Mouse (Mus musculus) testis, adult 2 months (tissue): Measurements from ENCODE around the gene Car7.

Experiments used
- CTCF ChIP-seq: fragments of 200-500 bp; IDR thresholded peaks from 2 replicates; pipeline ENCODE4 v1.5.1; 2012; ENCODE audit warnings: low read depth, mild to moderate bottlenecking, inconsistent platforms, low read length, moderate library complexity; ENCODE audit not compliant: control insufficient read depth, insufficient read depth, insufficient replicate concordance
- POLR2A ChIP-seq: fragments of 200-500 bp; IDR thresholded peaks from 2 replicates; pipeline ENCODE4 v1.6.1; 2012; ENCODE audit warnings: low read depth, mild to moderate bottlenecking, inconsistent platforms, low read length, moderate library complexity; ENCODE audit not compliant: control insufficient read depth

DNA sequence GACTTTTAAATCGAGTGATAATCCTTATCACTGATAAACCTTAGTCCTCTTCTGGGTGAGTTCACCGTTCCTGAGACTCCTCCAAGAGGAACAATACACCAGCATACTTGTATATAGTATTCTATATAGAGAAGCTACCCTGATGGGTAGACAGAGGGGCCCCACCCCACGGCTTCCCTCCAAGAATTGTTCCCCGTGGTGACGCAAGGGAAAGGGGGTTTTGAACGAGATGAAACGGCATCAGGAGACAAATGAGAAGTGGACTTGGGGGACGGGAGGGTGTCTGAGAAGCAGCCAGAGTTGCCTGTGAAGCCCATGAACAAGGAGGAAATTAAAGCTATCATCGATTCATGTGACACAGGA is 271 bp downstream of the Car7 start:
- TF ChIP-seq CTCF (no peak), POLR2A (no peak)
